Mouse (Mus musculus): ENCODE results near the gene Dnah12.
"Not testable (repeated sequence)": the region's sequence is repeated elsewhere in the genome, so short reads cannot be mapped to it uniquely, and the experiment has no call there.

The Dnah12 gene

DNA sequence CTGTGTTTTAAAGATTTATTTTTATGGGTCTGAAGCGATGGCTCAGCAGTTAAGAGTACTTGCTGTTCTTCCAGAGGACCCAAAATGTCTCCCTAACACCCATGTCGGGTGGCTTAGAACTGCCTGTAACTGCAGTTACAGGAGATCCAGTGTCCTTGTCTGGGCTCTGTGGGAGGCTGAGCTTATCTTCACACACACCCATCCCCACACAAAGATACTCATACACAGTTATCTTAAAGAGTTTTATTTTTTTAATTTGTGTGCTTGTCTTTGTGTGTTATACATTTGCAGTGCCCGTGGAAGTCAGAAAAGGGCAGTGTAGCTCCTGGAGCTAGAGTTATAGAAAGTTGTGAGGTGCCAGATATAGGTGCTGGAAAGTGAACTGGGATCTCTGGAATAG is 197.7 kb downstream of the Dnah12 start:
- DNase-seq: no peak

DNA sequence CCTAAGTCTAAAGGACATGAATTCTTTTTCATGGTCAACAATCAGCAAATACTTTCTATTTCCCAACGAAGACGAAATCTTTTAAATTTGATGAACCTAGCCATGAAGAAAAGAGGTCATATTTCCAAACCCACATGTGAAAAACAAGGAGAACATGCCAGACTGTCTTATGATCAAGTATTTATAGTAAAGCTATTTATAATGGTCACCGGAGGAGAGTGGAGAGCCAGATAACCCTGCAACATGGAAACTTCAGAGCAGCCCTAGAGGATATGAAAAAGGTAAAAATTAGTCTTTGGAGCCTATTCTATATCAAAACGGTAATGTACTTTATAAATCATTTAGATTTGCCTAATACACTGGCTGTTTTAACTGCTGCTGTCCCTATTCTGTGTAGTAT is 201.3 kb downstream of the Dnah12 start, which contains the start of gene Asb14:
Asb14 (plus strand) TSS at position 166 of the 400 bp plus-strand sequence.
- no peak for DNase-seq

DNA sequence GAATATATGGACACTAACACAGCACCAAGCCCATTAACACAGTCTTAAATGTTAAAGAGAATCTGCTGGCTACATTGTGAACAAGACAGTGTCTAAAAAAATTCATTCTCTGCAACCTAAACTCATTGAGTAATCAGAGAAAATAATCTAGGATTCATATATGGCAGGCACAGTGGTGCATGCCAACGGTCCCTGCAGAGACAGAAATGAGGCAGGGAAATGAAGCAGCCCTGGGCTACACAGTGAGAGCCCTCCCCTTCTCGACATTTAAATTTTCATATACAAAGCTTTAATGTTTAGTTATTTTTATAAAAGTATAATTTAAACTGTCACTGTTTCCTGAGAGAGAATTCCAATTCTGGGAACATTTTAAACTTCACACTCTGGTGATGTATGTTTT is 206.4 kb downstream of the Dnah12 start:
- no peak for DNase-seq

GRCm38 (mm10) chr14:26900893-26901292 is 207.8 kb downstream of the Dnah12 start:
- no peak for DNase-seq

- DNase-seq: no peak
Observed at GRCm38 (mm10) chr14:26907401-26907800, 214.3 kb downstream of the Dnah12 start.

DNA sequence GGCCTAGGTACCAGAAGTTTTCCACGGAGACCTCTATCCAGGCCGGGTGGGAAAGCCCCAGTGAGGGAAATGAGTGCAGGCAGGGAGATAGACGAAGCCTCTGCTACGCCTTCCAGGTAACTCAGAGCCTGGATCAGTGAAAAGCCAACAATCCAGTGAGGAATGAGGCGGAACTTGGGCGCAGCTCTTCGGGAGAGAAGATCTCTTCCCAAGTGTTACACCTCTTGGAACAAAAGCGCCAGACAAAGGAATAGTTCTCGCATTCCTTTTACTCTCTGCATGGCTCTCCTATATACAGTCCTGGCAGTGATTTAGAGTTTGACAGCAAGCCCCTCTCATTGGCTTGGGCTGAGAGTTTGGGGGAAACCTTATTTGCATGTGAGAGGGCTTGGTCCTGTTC is 217.4 kb downstream of the Dnah12 start:
- not testable (repeated sequence) for DNase-seq

DNA sequence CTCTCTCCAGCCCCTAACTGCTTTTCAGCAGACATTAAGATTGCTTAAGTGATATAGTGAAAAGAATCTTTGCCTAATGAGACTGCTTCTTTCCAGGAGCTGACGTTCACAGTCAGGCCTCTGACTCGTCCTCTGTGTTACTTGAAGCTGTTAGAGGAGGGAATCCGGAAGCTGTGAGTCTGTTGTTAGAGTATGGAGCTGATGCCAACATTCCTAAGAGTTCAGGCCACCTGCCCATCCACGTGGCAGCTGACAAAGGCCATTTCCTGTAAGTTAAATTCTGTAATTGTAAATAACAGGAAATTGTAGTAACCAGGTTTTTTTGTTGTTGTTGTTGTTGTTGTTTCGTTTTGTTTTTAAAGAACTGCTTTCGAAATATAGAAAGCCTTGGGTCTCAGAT is 218.1 kb downstream of the Dnah12 start:
- no peak for DNase-seq

GRCm38 (mm10) chr14:26911826-26912225 is 218.8 kb downstream of the Dnah12 start:
- DNase-seq: no peak

DNA sequence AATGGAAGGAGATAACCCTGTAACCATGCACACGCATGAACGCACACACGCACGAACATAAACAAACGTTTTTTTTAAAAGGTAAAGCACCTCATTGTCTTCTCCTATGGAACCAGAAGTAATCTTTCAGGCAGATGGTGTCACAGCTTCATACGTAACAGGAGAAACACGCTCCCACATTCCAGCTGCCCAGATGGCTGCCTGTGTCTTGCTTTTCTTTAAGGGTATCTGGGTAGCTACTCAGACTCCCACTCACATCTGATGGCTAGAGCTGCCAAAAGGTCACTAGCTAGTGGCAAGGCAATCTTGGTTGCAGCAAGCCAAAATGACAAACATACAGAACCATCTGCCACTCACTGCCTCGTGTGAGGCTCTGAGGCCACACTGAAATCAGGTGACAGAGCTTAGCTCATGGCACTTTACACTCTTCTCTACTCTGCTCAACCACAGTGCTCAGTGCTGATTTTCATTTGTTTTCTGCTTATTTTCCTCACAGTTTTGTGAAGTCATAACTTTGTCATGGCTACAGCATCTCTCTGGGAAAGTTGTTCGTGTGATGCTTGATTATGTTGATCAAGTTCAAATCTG is 220.7 kb downstream of the Dnah12 start:
- DNase-seq: no peak

- DNase-seq: no peak
Observed at GRCm38 (mm10) chr14:26919310-26919709, 226.2 kb downstream of the Dnah12 start.

- no peak for DNase-seq
Observed at GRCm38 (mm10) chr14:26923702-26924421, 230.8 kb downstream of the Dnah12 start.

DNA sequence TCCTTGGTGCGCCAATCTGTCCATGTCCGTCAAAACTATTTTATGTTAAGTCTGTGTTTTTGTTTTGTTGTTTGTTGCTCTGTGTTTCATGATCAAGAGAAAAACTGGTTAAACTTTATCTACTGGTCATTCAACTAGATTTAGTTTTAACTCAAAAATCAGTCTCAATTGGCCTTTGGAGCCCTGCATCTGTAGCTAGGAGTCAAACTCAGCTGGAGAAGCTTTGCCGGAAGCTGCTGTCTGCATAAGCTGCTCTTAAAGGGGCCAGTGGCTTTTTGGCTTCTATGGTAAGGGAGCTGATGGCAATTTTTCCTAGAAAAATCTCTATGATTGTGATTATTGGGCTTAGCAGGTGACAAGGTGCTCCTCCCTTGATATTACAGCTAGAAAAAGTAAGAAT is 241.8 kb downstream of the Dnah12 start:
- no peak for DNase-seq

DNA sequence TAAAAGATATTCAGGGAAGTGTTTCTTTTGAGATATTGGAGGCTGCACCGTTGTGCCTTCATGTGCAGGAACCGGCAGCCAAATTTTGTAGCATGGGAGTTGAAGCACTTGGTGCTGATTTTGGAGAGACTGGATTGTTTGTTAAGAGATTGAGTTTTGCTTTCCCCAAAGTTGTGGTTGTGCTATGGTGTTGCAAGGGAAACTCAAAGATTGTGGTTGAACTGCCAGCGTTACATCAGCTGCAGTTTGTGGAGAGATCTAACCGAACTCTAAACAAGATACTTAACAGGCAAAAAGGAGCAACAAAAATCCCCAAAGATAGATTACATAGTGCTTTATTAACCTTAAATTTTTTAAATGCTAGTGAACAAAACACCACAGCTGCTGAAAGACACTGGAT is 242.5 kb downstream of the Dnah12 start:
- no peak for DNase-seq

Data from right cerebral cortex, postnatal 14 days (tissue).